ENCODE assay signal across 33 mouse cellular contexts in genomic region chr4:112302855-112303509, GRCm38 (mm10).
"Had no signal": no experiment of that assay in that cellular context is flagged by ENCODE, and none has a peak within 500 bp of the region (broad histone marks: within the 10 kb centered on the region; RNA-seq: fewer than 3 reads in every experiment).

No protein-coding gene starts in this region.

- H3K27ac ChIP-seq: heart, embryonic 10.5 days; heart, embryonic 13.5 days; heart, embryonic 15.5 days; hindbrain, embryonic 10.5 days; hindbrain, embryonic 12.5 days; hindbrain, embryonic 13.5 days; hindbrain, embryonic 14.5 days; hindbrain, embryonic 15.5 days; hindbrain, postnatal 0 days; kidney, embryonic 15.5 days; kidney, postnatal 0 days; layer of hippocampus, adult 2 months; left cerebral cortex, adult 2 months had no signal

- ATAC-seq: hindbrain, embryonic 16.5 days; hindbrain, postnatal 0 days; inflammation-experienced regulatory T-cells, adult 6 months had no signal

- H3K27me3 ChIP-seq: heart, embryonic 12.5 days; heart, embryonic 13.5 days; heart, embryonic 15.5 days; hindbrain, embryonic 12.5 days; hindbrain, embryonic 13.5 days; hindbrain, embryonic 15.5 days; kidney, embryonic 15.5 days had no signal

- H3K36me3 ChIP-seq: heart, embryonic 10.5 days; heart, embryonic 12.5 days; heart, embryonic 13.5 days; heart, embryonic 15.5 days; hindbrain, embryonic 10.5 days; hindbrain, embryonic 12.5 days; hindbrain, embryonic 13.5 days; hindbrain, embryonic 15.5 days; kidney, embryonic 15.5 days had no signal

- H3K4me2 ChIP-seq: heart, embryonic 11.5 days; heart, embryonic 12.5 days; heart, embryonic 13.5 days; heart, embryonic 15.5 days; hindbrain, embryonic 12.5 days; hindbrain, embryonic 13.5 days; hindbrain, embryonic 14.5 days; hindbrain, embryonic 15.5 days; kidney, embryonic 15.5 days had no signal

- DNase-seq: heart, postnatal 10 days; heart, postnatal 14 days; heart, postnatal 36 days; heart, postnatal 4 days; kidney, adult 11 months; kidney, adult 18-20 months; kidney, adult 2 months; kidney, adult 8-10 months; kidney, adult 9 months; kidney, postnatal 10 days; kidney, postnatal 14 days; kidney, postnatal 25 days; kidney, postnatal 36 days; kidney, postnatal 4 days; layer of hippocampus, adult 9-11 months; layer of hippocampus, postnatal 36 days had no signal

- H3K4me1 ChIP-seq: heart, embryonic 10.5 days; heart, embryonic 12.5 days; heart, embryonic 13.5 days; heart, embryonic 15.5 days; hindbrain, embryonic 10.5 days; hindbrain, embryonic 12.5 days; hindbrain, embryonic 13.5 days; hindbrain, embryonic 15.5 days; kidney, embryonic 15.5 days had no signal

- H3K4me3 ChIP-seq: heart, embryonic 10.5 days; heart, embryonic 12.5 days; heart, embryonic 13.5 days; heart, embryonic 15.5 days; hindbrain, embryonic 10.5 days; hindbrain, embryonic 12.5 days; hindbrain, embryonic 13.5 days; hindbrain, embryonic 15.5 days; kidney, embryonic 15.5 days; layer of hippocampus, adult 2 months; left cerebral cortex, adult 2 months had no signal

- H3K9ac ChIP-seq: heart, embryonic 12.5 days; heart, embryonic 13.5 days; heart, embryonic 15.5 days; hindbrain, embryonic 12.5 days; hindbrain, embryonic 13.5 days; hindbrain, embryonic 14.5 days; hindbrain, embryonic 15.5 days; kidney, embryonic 15.5 days had no signal

- H3K9me3 ChIP-seq: heart, embryonic 10.5 days; hindbrain, embryonic 15.5 days; kidney, embryonic 15.5 days had no signal
